Mouse (Mus musculus): Measurements from ENCODE around the gene Ubac2. TPM values are rescaled to one million over a fixed set of nuclear protein-coding genes. Genes with fewer than 3 reads are reported as not detected.

Ubac2 gene
- polyA plus RNA-seq, 2 experiments, result 46.3 to 66.9 TPM

DNA sequence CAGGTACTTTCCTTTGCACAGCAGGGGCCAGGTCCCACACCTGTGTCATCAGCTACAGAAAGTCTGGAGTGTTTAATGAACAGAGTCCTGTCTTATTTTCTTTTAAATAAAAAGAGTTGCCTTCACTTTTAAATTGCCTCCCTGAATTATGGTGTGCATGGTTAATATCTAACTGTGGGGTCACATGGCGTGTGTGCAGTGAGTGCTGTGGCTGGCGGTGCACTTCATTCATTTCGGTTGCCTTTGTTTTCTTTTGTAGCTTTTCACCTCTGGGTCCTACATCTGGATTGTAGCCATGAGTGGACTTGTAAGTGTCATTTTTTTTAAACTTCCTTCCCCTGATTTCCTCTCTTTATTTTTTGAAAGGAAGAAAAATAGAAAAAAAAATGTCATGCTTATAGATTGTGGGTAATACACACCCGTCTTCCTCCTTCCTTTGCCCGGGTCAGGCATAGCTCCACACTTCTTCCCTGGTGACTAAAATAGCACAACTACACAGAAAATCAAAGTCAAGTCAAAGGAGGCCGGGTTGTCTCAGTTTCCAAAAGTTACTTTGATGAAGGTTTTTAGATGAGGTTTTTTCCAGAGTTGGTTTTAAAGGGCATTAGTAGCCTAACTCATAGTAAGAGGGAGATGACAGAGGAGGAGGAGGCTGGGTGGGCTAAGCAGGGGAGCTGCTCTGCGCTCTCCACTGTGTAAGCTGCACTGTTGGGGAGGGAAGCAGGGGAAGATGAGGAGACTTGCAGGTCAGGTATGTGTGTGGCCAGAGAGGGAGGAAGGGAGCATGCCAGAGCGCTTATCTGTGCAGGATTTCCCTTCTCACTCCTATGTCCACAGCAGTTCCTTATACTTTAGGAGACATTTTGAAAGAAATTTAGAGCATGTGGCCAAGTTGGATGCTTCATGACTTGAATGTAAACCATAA lies 104.9 kb downstream of the Ubac2 start:
- H3K4me2 ChIP-seq (replicated peaks; ENCODE audit: low read depth, low read length, severe bottlenecking), result no peak overlapping the region
- TF ChIP-seq POLR2A (IDR thresholded peaks at IDR 0.05; ENCODE audit: borderline replicate concordance, extremely low read depth, insufficient read depth, insufficient read length), result no peak
- no peaks in the 10 kb centered on the region for H3K27me3 ChIP-seq (ENCODE audit: control insufficient read depth, insufficient read depth, low read length)
- H3K4me3 ChIP-seq (replicated peaks; ENCODE audit: low read length), result no peak overlapping the region
- H3K9me3 ChIP-seq (ENCODE audit: control insufficient read depth, low read length), result no peaks in the 10 kb centered on the region
- DNase-seq (ENCODE audit: low spot score) (no peak), ATAC-seq (ENCODE audit: low FRiP score, low read depth) (no peak)
- no peak overlapping the region for H3K9ac ChIP-seq (ENCODE audit: low read depth, low read length, severe bottlenecking)
- H3K4me1 ChIP-seq (ENCODE audit: control insufficient read depth, insufficient read depth, low read length), result no peaks in the 10 kb centered on the region; the same call in 1 of the 2 replicates
- WGBS, result 72% methylated on average over 8 of the region's 8 CpGs
- no peaks in the 10 kb centered on the region for H3K36me3 ChIP-seq (ENCODE audit: control insufficient read depth, insufficient read depth, low read length)
- no peak overlapping the region for H3K27ac ChIP-seq (replicated peaks; ENCODE audit: low read depth, low read length)

DNA sequence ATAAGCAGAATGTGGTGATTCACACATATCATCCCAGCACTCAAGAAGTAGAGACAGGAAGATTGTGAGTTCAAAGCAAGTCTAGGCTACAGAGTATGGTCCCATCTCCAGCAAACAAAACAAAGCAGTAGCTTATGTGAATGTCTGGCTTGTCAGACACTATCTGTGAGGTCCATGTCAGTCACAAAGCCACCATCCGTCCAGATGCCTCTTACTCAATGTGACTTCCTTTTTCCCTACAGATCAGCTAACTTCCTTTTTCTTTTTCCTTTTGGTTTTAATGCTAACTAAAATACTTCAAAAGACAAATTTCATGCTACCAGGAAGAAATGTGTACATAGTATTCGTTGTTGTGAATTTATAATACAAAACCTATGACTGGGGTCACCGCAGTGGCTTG lies 107.1 kb downstream of the Ubac2 start:
- no peak for TF ChIP-seq POLR2A (IDR thresholded peaks at IDR 0.05; ENCODE audit: borderline replicate concordance, extremely low read depth, insufficient read depth, insufficient read length)
- WGBS, result 83% methylated on average over 3 of the region's 3 CpGs

DNA sequence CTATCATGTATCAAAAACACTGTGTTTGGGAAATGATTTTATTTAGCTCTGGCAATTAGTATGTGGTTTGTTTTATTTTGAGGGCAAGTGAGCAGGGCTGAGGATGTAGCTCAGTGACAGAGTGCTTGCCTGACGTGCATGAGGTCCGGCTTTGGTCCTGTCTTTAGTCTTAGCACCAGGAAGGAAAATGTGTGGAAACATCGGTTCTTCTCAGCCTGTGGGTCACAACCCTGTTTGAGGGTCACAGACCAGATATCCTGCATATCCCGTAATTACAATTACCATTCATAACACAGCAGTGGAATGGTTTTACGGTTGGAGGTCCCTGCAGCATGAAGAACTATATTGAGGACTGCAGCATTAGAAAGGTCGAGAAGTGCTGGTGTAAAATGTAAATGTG lies 107.6 kb downstream of the Ubac2 start:
- Histone ChIP-seq H3K9me3 (ENCODE audit: control insufficient read depth, low read length) (no peaks in the 10 kb centered on the region), H3K36me3 (ENCODE audit: control insufficient read depth, insufficient read depth, low read length) (no peaks in the 10 kb centered on the region), H3K4me3 (replicated peaks; ENCODE audit: low read length) (no peak overlapping the region), H3K4me1 (ENCODE audit: control insufficient read depth, insufficient read depth, low read length) (no peaks in the 10 kb centered on the region; the same call in 1 of the 2 replicates), H3K4me2 (replicated peaks; ENCODE audit: low read depth, low read length, severe bottlenecking) (no peak overlapping the region), H3K27me3 (ENCODE audit: control insufficient read depth, insufficient read depth, low read length) (no peaks in the 10 kb centered on the region), H3K27ac (replicated peaks; ENCODE audit: low read depth, low read length) (no peak overlapping the region), H3K9ac (ENCODE audit: low read depth, low read length, severe bottlenecking) (no peak overlapping the region)
- ATAC-seq (ENCODE audit: low FRiP score, low read depth), result no peak
- no peak for TF ChIP-seq POLR2A (IDR thresholded peaks at IDR 0.05; ENCODE audit: borderline replicate concordance, extremely low read depth, insufficient read depth, insufficient read length)
- 87% methylated on average over 6 of the region's 6 CpGs for WGBS
- DNase-seq (ENCODE audit: low spot score), result no peak

More for the DNA sequence above, 107.1 kb downstream of the Ubac2 start:
- no peaks in the 10 kb centered on the region for H3K36me3 ChIP-seq (ENCODE audit: control insufficient read depth, insufficient read depth, low read length)
- H3K9ac ChIP-seq (ENCODE audit: low read depth, low read length, severe bottlenecking), result no peak overlapping the region
- no peak overlapping the region for H3K27ac ChIP-seq (replicated peaks; ENCODE audit: low read depth, low read length)
- H3K4me1 ChIP-seq (ENCODE audit: control insufficient read depth, insufficient read depth, low read length), result no peaks in the 10 kb centered on the region; the same call in 1 of the 2 replicates
- H3K27me3 ChIP-seq (ENCODE audit: control insufficient read depth, insufficient read depth, low read length), result no peaks in the 10 kb centered on the region
- H3K9me3 ChIP-seq (ENCODE audit: control insufficient read depth, low read length), result no peaks in the 10 kb centered on the region
- no peak overlapping the region for H3K4me2 ChIP-seq (replicated peaks; ENCODE audit: low read depth, low read length, severe bottlenecking)
- ATAC-seq (ENCODE audit: low FRiP score, low read depth) (no peak), DNase-seq (ENCODE audit: low spot score) (no peak)
- no peak overlapping the region for H3K4me3 ChIP-seq (replicated peaks; ENCODE audit: low read length)

DNA sequence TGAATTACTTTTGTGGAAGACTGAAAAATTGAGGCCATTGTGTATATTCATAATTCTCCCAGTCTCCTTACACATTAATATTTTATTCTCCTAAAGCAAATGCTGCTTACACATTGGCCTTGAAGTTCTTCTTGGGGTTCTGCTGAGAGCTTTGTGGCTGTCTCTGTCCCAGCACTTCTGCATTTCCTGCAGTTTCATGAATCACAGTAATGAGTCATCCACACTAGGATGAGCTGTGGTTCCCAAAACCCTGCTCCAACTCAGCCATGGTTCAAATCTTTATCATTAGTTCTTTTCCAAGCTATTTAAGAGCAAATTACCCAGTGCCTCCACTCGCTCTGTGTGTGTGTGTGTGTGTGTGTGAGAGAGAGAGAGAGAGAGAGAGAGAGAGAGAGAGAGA lies 108.9 kb downstream of the Ubac2 start:
- no peak for ATAC-seq (ENCODE audit: low FRiP score, low read depth)
- 90% methylated on average over 1 of the region's 1 CpGs for WGBS
- no peak overlapping the region for H3K9ac ChIP-seq (ENCODE audit: low read depth, low read length, severe bottlenecking)
- no peak overlapping the region for H3K27ac ChIP-seq (replicated peaks; ENCODE audit: low read depth, low read length)
- no peak overlapping the region for H3K4me2 ChIP-seq (replicated peaks; ENCODE audit: low read depth, low read length, severe bottlenecking)
- H3K27me3 ChIP-seq (ENCODE audit: control insufficient read depth, insufficient read depth, low read length), result no peaks in the 10 kb centered on the region
- H3K36me3 ChIP-seq (ENCODE audit: control insufficient read depth, insufficient read depth, low read length), result peaks cover 3% of the 10 kb centered on the region; the same call in 1 of the 2 replicates
- no peak overlapping the region for H3K4me3 ChIP-seq (replicated peaks; ENCODE audit: low read length)
- no peaks in the 10 kb centered on the region for H3K9me3 ChIP-seq (ENCODE audit: control insufficient read depth, low read length)
- no peak for DNase-seq (ENCODE audit: low spot score)
- H3K4me1 ChIP-seq (ENCODE audit: control insufficient read depth, insufficient read depth, low read length), result no peaks in the 10 kb centered on the region; the same call in 1 of the 2 replicates
- TF ChIP-seq POLR2A (IDR thresholded peaks at IDR 0.05; ENCODE audit: borderline replicate concordance, extremely low read depth, insufficient read depth, insufficient read length), result no peak

DNA sequence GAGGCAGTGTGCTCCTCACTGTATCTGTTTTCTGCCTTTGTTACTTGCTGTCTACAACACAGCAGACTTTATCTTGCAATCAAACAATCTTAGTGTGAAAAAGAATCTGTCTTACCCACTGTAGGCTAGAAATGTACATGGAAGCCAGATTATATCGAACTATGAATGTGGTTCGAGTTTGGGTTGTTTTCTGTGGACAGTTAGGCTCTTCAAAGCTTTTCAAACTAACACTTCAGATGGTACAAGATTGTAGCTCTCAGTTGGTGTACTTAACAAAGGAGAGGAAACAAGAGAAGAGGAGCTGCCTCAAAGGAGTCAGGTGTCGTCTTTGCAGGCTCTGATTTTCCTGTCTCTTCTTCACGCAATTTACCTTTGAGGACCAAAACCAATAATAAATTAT lies 109.3 kb downstream of the Ubac2 start:
- Histone ChIP-seq H3K36me3 (ENCODE audit: control insufficient read depth, insufficient read depth, low read length) (peaks cover 3% of the 10 kb centered on the region; the same call in 1 of the 2 replicates), H3K27ac (replicated peaks; ENCODE audit: low read depth, low read length) (no peak overlapping the region), H3K4me3 (replicated peaks; ENCODE audit: low read length) (no peak overlapping the region), H3K9ac (ENCODE audit: low read depth, low read length, severe bottlenecking) (no peak overlapping the region), H3K9me3 (ENCODE audit: control insufficient read depth, low read length) (no peaks in the 10 kb centered on the region), H3K4me2 (replicated peaks; ENCODE audit: low read depth, low read length, severe bottlenecking) (no peak overlapping the region), H3K27me3 (ENCODE audit: control insufficient read depth, insufficient read depth, low read length) (no peaks in the 10 kb centered on the region), H3K4me1 (ENCODE audit: control insufficient read depth, insufficient read depth, low read length) (no peaks in the 10 kb centered on the region; the same call in 1 of the 2 replicates)
- 81% methylated on average over 4 of the region's 4 CpGs for WGBS
- ATAC-seq (ENCODE audit: low FRiP score, low read depth) (no peak), DNase-seq (ENCODE audit: low spot score) (no peak)
- TF ChIP-seq POLR2A (IDR thresholded peaks at IDR 0.05; ENCODE audit: borderline replicate concordance, extremely low read depth, insufficient read depth, insufficient read length), result no peak

Data from limb, embryonic 14.5 days (tissue).